Mouse (Mus musculus): ENCODE measurements at regions not wholly inside any gene's neighbourhood (a gene's known extent, or its start where the extent isn't known, plus 50 kb on each side); places are given as distances from the start of the nearest gene placed in this dataset.

- H3K4me1 ChIP-seq (ENCODE audit: control insufficient read depth), result no peaks in the 10 kb centered on the region
- H3K4me3 ChIP-seq (replicated peaks), result no peak overlapping the region
- no peaks in the 10 kb centered on the region for H3K27me3 ChIP-seq (ENCODE audit: control insufficient read depth)
- no peak for TF ChIP-seq TAL1 (IDR thresholded peaks at IDR 0.05; ENCODE audit: low read length)
- TF ChIP-seq GATA1 (IDR thresholded peaks at IDR 0.05; ENCODE audit: low read length), result no peak
- H3K36me3 ChIP-seq (ENCODE audit: control insufficient read depth), result no peaks in the 10 kb centered on the region
- H3K9me3 ChIP-seq (ENCODE audit: control insufficient read depth, low read length), result no peaks in the 10 kb centered on the region
Observed at GRCm38 (mm10) chr4:131534831-131535230, 303.3 kb downstream of the Ptpru start.

GRCm38 (mm10) chr4:131538237-131538636, 299.9 kb downstream of the Ptpru start:
- no peaks in the 10 kb centered on the region for H3K4me1 ChIP-seq (ENCODE audit: control insufficient read depth)
- TF ChIP-seq TAL1 (IDR thresholded peaks at IDR 0.05; ENCODE audit: low read length) (no peak), GATA1 (IDR thresholded peaks at IDR 0.05; ENCODE audit: low read length) (no peak)
- H3K9me3 ChIP-seq (ENCODE audit: control insufficient read depth, low read length), result no peaks in the 10 kb centered on the region; the same call in 1 of the 2 replicates
- H3K36me3 ChIP-seq (ENCODE audit: control insufficient read depth), result no peaks in the 10 kb centered on the region
- no peaks in the 10 kb centered on the region for H3K27me3 ChIP-seq (ENCODE audit: control insufficient read depth)
- no peak overlapping the region for H3K4me3 ChIP-seq (replicated peaks)

- H3K4me3 ChIP-seq (replicated peaks), result no peak overlapping the region
- no peaks in the 10 kb centered on the region for H3K27me3 ChIP-seq (ENCODE audit: control insufficient read depth)
- no peaks in the 10 kb centered on the region for H3K9me3 ChIP-seq (ENCODE audit: control insufficient read depth, low read length)
- no peaks in the 10 kb centered on the region for H3K4me1 ChIP-seq (ENCODE audit: control insufficient read depth)
- no peaks in the 10 kb centered on the region for H3K36me3 ChIP-seq (ENCODE audit: control insufficient read depth)
- TF ChIP-seq TAL1 (IDR thresholded peaks at IDR 0.05; ENCODE audit: low read length), result no peak
- no peak for TF ChIP-seq GATA1 (IDR thresholded peaks at IDR 0.05; ENCODE audit: low read length)
Observed at GRCm38 (mm10) chr4:131546422-131547200, 291.5 kb downstream of the Ptpru start.

- TF ChIP-seq GATA1 (IDR thresholded peaks at IDR 0.05; ENCODE audit: low read length), result no peak
- TF ChIP-seq TAL1 (IDR thresholded peaks at IDR 0.05; ENCODE audit: low read length), result no peak
- H3K27me3 ChIP-seq (ENCODE audit: control insufficient read depth), result no peaks in the 10 kb centered on the region
- no peaks in the 10 kb centered on the region for H3K36me3 ChIP-seq (ENCODE audit: control insufficient read depth)
- no peaks in the 10 kb centered on the region for H3K9me3 ChIP-seq (ENCODE audit: control insufficient read depth, low read length)
- no peaks in the 10 kb centered on the region for H3K4me1 ChIP-seq (ENCODE audit: control insufficient read depth)
- H3K4me3 ChIP-seq (replicated peaks), result no peak overlapping the region
Observed at GRCm38 (mm10) chr4:131549581-131549980, 288.5 kb downstream of the Ptpru start.

- TF ChIP-seq TAL1 (IDR thresholded peaks at IDR 0.05; ENCODE audit: low read length), result no peak
- TF ChIP-seq GATA1 (IDR thresholded peaks at IDR 0.05; ENCODE audit: low read length), result no peak
Observed at GRCm38 (mm10) chr4:131558513-131558912, 279.6 kb downstream of the Ptpru start.

GRCm38 (mm10) chr4:131563851-131564250, 274.2 kb downstream of the Ptpru start:
- no peak overlapping the region for H3K4me3 ChIP-seq (replicated peaks)
- no peaks in the 10 kb centered on the region for H3K36me3 ChIP-seq (ENCODE audit: control insufficient read depth)
- TF ChIP-seq GATA1 (IDR thresholded peaks at IDR 0.05; ENCODE audit: low read length), result no peak
- no peak for TF ChIP-seq TAL1 (IDR thresholded peaks at IDR 0.05; ENCODE audit: low read length)

More at GRCm38 (mm10) chr4:131558513-131558912, 279.6 kb downstream of the Ptpru start:
- 0 out of 2 replicates have a peak, but pooled peaks cover 2% of the 10 kb centered on the region for H3K9me3 ChIP-seq (ENCODE audit: control insufficient read depth, low read length)
- no peaks in the 10 kb centered on the region for H3K4me1 ChIP-seq (ENCODE audit: control insufficient read depth)
- no peaks in the 10 kb centered on the region for H3K27me3 ChIP-seq (ENCODE audit: control insufficient read depth)
- no peak overlapping the region for H3K4me3 ChIP-seq (replicated peaks)
- no peaks in the 10 kb centered on the region for H3K36me3 ChIP-seq (ENCODE audit: control insufficient read depth)

GRCm38 (mm10) chr4:131565203-131565602, 272.9 kb downstream of the Ptpru start:
- no peaks in the 10 kb centered on the region for H3K9me3 ChIP-seq (ENCODE audit: control insufficient read depth, low read length)
- H3K4me3 ChIP-seq (replicated peaks), result no peak overlapping the region
- no peaks in the 10 kb centered on the region for H3K27me3 ChIP-seq (ENCODE audit: control insufficient read depth)
- no peaks in the 10 kb centered on the region for H3K36me3 ChIP-seq (ENCODE audit: control insufficient read depth)
- TF ChIP-seq TAL1 (IDR thresholded peaks at IDR 0.05; ENCODE audit: low read length) (no peak), GATA1 (IDR thresholded peaks at IDR 0.05; ENCODE audit: low read length) (no peak)
- no peaks in the 10 kb centered on the region for H3K4me1 ChIP-seq (ENCODE audit: control insufficient read depth)

More at GRCm38 (mm10) chr4:131563851-131564250, 274.2 kb downstream of the Ptpru start:
- H3K4me1 ChIP-seq (ENCODE audit: control insufficient read depth), result no peaks in the 10 kb centered on the region
- 0 out of 2 replicates have a peak, but pooled peaks cover 2% of the 10 kb centered on the region for H3K9me3 ChIP-seq (ENCODE audit: control insufficient read depth, low read length)
- H3K27me3 ChIP-seq (ENCODE audit: control insufficient read depth), result no peaks in the 10 kb centered on the region

- Histone ChIP-seq H3K36me3 (ENCODE audit: control insufficient read depth) (no peaks in the 10 kb centered on the region), H3K4me1 (ENCODE audit: control insufficient read depth) (no peaks in the 10 kb centered on the region), H3K27me3 (ENCODE audit: control insufficient read depth) (no peaks in the 10 kb centered on the region), H3K9me3 (ENCODE audit: control insufficient read depth, low read length) (no peaks in the 10 kb centered on the region), H3K4me3 (replicated peaks) (no peak overlapping the region)
- TF ChIP-seq GATA1 (IDR thresholded peaks at IDR 0.05; ENCODE audit: low read length) (no peak), TAL1 (IDR thresholded peaks at IDR 0.05; ENCODE audit: low read length) (no peak)
Observed at GRCm38 (mm10) chr4:131567241-131567640, 270.8 kb downstream of the Ptpru start.

GRCm38 (mm10) chr4:131569156-131569555, 268.9 kb downstream of the Ptpru start:
- TF ChIP-seq GATA1 (IDR thresholded peaks at IDR 0.05; ENCODE audit: low read length) (no peak), TAL1 (IDR thresholded peaks at IDR 0.05; ENCODE audit: low read length) (no peak)

More at GRCm38 (mm10) chr4:131569156-131569555, 268.9 kb downstream of the Ptpru start:
- H3K4me3 ChIP-seq (replicated peaks), result no peak overlapping the region
- no peaks in the 10 kb centered on the region for H3K4me1 ChIP-seq (ENCODE audit: control insufficient read depth)
- no peaks in the 10 kb centered on the region for H3K9me3 ChIP-seq (ENCODE audit: control insufficient read depth, low read length)
- no peaks in the 10 kb centered on the region for H3K27me3 ChIP-seq (ENCODE audit: control insufficient read depth)
- H3K36me3 ChIP-seq (ENCODE audit: control insufficient read depth), result no peaks in the 10 kb centered on the region

Data from erythroblast, embryonic 14.5 days (primary cell).